Mouse (Mus musculus) intestine, postnatal 0 days (tissue): Measurements from ENCODE around the gene Btn2a2. TPM values are rescaled to one million over a fixed set of nuclear protein-coding genes. Genes with fewer than 3 reads are reported as not detected.

Experiments
- ATAC-seq: fragments of 200-750 bp; cut with Nextera tagmentation; 2 replicates; pipeline ENCODE4 v1.8.0; 2017; ENCODE audit warnings: mild to moderate bottlenecking, moderate TSS enrichment, moderate library complexity
- H3K27ac ChIP-seq: fragments of 300-500 bp; sonication (generic); 2 replicates; pipeline ENCODE4 v1.5.1; 2014; ENCODE audit warnings: mild to moderate bottlenecking, low read depth, low read length, moderate library complexity
- H3K27me3 ChIP-seq: fragments of 300-500 bp; sonication (generic); replicated peaks from 2 replicates; pipeline ENCODE4 v1.6.1; 2014; ENCODE audit warnings: low read length, mixed read lengths; ENCODE audit not compliant: control insufficient read depth, insufficient read depth
- H3K36me3 ChIP-seq: fragments of 300-500 bp; sonication (generic); 2 replicates; pipeline ENCODE4 v1.6.1; 2014; ENCODE audit warnings: mild to moderate bottlenecking, moderate library complexity; ENCODE audit not compliant: control insufficient read depth, insufficient read depth
- H3K4me1 ChIP-seq: fragments of 300-500 bp; sonication (generic); replicated peaks from 2 replicates; pipeline ENCODE4 v1.6.1; 2014; ENCODE audit warnings: antibody characterized with exemption, low read length, mixed read lengths; ENCODE audit not compliant: control insufficient read depth, insufficient read depth
- H3K4me2 ChIP-seq: fragments of 300-500 bp; sonication (generic); replicated peaks from 2 replicates; pipeline ENCODE4 v1.6.1; 2014; ENCODE audit warnings: low read depth, mild to moderate bottlenecking, moderate library complexity
- H3K4me3 ChIP-seq: fragments of 300-500 bp; sonication (generic); 2 replicates; pipeline ENCODE4 v1.5.1; 2014; ENCODE audit warnings: low read depth, low read length
- H3K9ac ChIP-seq: fragments of 300-500 bp; sonication (generic); 2 replicates; pipeline ENCODE4 v1.6.1; 2014; ENCODE audit warnings: mild to moderate bottlenecking, low read depth, low read length
- H3K9me3 ChIP-seq: fragments of 300-500 bp; sonication (generic); 2 replicates; pipeline ENCODE4 v1.6.1; 2016; ENCODE audit warnings: mixed run types; ENCODE audit not compliant: control insufficient read depth
- CTCF ChIP-seq: sonication (generic); IDR thresholded peaks from 2 replicates; pipeline ENCODE4 v1.5.1; 2016; ENCODE audit warnings: low read depth, mild to moderate bottlenecking, control low read depth, antibody characterized with exemption, moderate library complexity
- WGBS: fragments of 180-500 bp; shearing (Covaris S2); extraction: QIAGEN DNeasy Blood & Tissue Kit; methylation state at CpG from one replicate; pipeline ENCODE4 v1.1.7; 2014; 5-methylcytosine and 5-hydroxymethylcytosine counted together
- polyA plus RNA-seq: library from polyadenylated mRNA; unstranded; fragments of >200 nt; fragmentation: Nextera tagmentation; extraction: Ambion mirVana; gene quantifications from 2 replicates; pipeline ENCODE4 v1.2.1, GENCODE M21; 2015

The Btn2a2 gene
- polyA plus RNA-seq, 1 experiment from 2014 or later = not detected

GRCm38 (mm10) chr13:23446498-23446952, 42.1 kb downstream of the Btn2a2 start:
- H3K4me3 ChIP-seq = peak overlapping the region; percentile 74
- WGBS = under 1% methylated on average over 16 of the region's 16 CpGs
- peak; percentile 71 for ATAC-seq

GRCm38 (mm10) chr13:23445561-23446320, 42.9 kb downstream of the Btn2a2 start:
- peak overlapping the region; percentile 75 for H3K4me2 ChIP-seq
- peak overlapping the region; percentile 76 for H3K9ac ChIP-seq
- H3K36me3 ChIP-seq = no peaks in the 10 kb centered on the region
- ATAC-seq = peak; percentile 92
- no peaks in the 10 kb centered on the region for H3K27me3 ChIP-seq
- no peaks in the 10 kb centered on the region for H3K4me1 ChIP-seq
- under 1% methylated on average over 55 of the region's 55 CpGs for WGBS
- no peaks in the 10 kb centered on the region for H3K9me3 ChIP-seq
- TF ChIP-seq CTCF = no peak
- peak overlapping the region; percentile 74 for H3K4me3 ChIP-seq
- peak overlapping the region; percentile 94 for H3K27ac ChIP-seq

More at GRCm38 (mm10) chr13:23446498-23446952, 42.1 kb downstream of the Btn2a2 start:
- Histone ChIP-seq H3K4me1 (no peaks in the 10 kb centered on the region), H3K9me3 (no peaks in the 10 kb centered on the region), H3K9ac (no peak overlapping the region), H3K36me3 (no peaks in the 10 kb centered on the region), H3K4me2 (peak overlapping the region; percentile 75), H3K27ac (peak overlapping the region; percentile 11; the same call in 1 of the 2 replicates), H3K27me3 (no peaks in the 10 kb centered on the region)
- TF ChIP-seq CTCF = peak; percentile 42

GRCm38 (mm10) chr13:23445156-23445555, 43.5 kb downstream of the Btn2a2 start:
- WGBS = 3% methylated on average over 10 of the region's 10 CpGs
- peak overlapping the region; percentile 76 for H3K9ac ChIP-seq
- ATAC-seq = no peak
- no peaks in the 10 kb centered on the region for H3K4me1 ChIP-seq
- no peaks in the 10 kb centered on the region for H3K9me3 ChIP-seq
- peak overlapping the region; percentile 75 for H3K4me2 ChIP-seq
- H3K36me3 ChIP-seq = no peaks in the 10 kb centered on the region
- peak overlapping the region; percentile 74 for H3K4me3 ChIP-seq
- TF ChIP-seq CTCF = no peak
- no peaks in the 10 kb centered on the region for H3K27me3 ChIP-seq
- H3K27ac ChIP-seq = peak overlapping the region; percentile 94

- Histone ChIP-seq H3K4me3 (0 out of 2 replicates have a peak overlapping the region, but pooled peaks have one; percentile 74), H3K36me3 (no peaks in the 10 kb centered on the region), H3K9ac (no peak overlapping the region), H3K27ac (no peak overlapping the region), H3K4me1 (no peaks in the 10 kb centered on the region), H3K4me2 (peak overlapping the region; percentile 75; the same call in 1 of the 2 replicates), H3K9me3 (no peaks in the 10 kb centered on the region), H3K27me3 (no peaks in the 10 kb centered on the region)
- no peak for ATAC-seq
- no peak for TF ChIP-seq CTCF
- WGBS = 59% methylated on average over 5 of the region's 5 CpGs
Measured at GRCm38 (mm10) chr13:23444451-23444850, 44.2 kb downstream of the Btn2a2 start.

GRCm38 (mm10) chr13:23439901-23440300, 48.8 kb downstream of the Btn2a2 start:
- H3K4me2 ChIP-seq = no peak overlapping the region
- 75% methylated on average over 10 of the region's 10 CpGs for WGBS
- H3K9ac ChIP-seq = no peak overlapping the region
- no peak overlapping the region for H3K27ac ChIP-seq
- no peaks in the 10 kb centered on the region for H3K27me3 ChIP-seq
- H3K4me1 ChIP-seq = no peaks in the 10 kb centered on the region
- no peak for ATAC-seq
- no peaks in the 10 kb centered on the region for H3K36me3 ChIP-seq
- H3K9me3 ChIP-seq = no peaks in the 10 kb centered on the region
- no peak overlapping the region for H3K4me3 ChIP-seq
- TF ChIP-seq CTCF = no peak

- no peak overlapping the region for H3K27ac ChIP-seq
- WGBS = 2% methylated on average over 7 of the region's 7 CpGs
- ATAC-seq = no peak
Measured at GRCm38 (mm10) chr13:23438521-23438920, 50.1 kb downstream of the Btn2a2 start.

More at GRCm38 (mm10) chr13:23438521-23438920, 50.1 kb downstream of the Btn2a2 start:
- Histone ChIP-seq H3K4me2 (peak overlapping the region; percentile 71), H3K4me1 (no peaks in the 10 kb centered on the region), H3K27me3 (no peaks in the 10 kb centered on the region), H3K36me3 (no peaks in the 10 kb centered on the region), H3K9me3 (no peaks in the 10 kb centered on the region), H3K4me3 (peak overlapping the region; percentile 60), H3K9ac (no peak overlapping the region)
- no peak for TF ChIP-seq CTCF
